Mouse (Mus musculus) urinary bladder, postnatal 14 days (tissue): ENCODE data around the gene Mrps21.
"Not testable (repeated sequence)": the region's sequence is repeated elsewhere in the genome, so short reads cannot be mapped to it uniquely, and the experiment has no call there.

Source experiments
- DNase-seq: peaks from one replicate; pipeline ENCODE4 v3.0.0; 2021; ENCODE audit warnings: low spot score

The Mrps21 gene

DNA sequence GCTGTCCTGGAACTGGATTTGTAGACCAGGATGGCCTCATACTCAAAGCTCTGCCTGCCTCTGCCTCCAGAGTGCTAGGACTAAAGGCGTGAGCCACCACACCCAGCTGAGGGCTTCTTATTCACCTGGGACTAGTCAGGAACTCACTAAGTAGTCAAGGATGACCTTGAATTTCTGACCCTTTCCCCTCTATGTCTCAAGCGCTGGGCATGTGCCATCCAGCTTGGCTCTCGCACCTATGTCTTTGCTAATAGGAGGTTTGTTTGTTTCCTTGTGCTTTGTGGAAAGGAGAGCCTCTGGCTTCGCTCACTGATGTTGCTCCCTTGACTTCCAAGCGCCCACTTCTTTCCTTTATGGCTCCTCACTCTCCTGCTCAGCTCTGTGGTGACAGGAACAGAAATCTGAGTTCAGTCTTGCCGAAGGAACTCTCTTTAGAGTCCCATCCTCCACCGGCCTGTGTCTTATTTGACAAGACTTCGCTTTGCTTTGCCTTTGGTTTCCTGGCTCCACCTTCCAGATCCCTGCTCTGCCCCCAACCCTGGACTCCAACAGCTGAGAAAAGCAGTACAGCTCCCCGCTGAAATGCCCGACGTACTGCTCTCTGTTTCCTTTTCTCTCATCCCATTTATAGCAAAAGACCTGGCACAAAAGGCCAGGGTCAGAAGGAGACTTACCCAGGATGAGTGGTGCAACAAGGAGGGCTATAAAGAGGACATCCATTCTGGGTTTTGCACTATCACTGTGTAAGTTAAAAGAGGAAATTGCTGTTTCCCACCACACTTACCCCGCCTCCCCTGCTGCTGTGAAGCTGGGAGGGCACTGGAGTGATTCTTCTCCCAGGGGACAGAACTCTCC is 20.1 kb upstream of the Mrps21 start, which contains the start of gene BC028528:
BC028528 (minus strand) TSS at position 795 of the 855 bp plus-strand sequence.
- no peak for DNase-seq

DNA sequence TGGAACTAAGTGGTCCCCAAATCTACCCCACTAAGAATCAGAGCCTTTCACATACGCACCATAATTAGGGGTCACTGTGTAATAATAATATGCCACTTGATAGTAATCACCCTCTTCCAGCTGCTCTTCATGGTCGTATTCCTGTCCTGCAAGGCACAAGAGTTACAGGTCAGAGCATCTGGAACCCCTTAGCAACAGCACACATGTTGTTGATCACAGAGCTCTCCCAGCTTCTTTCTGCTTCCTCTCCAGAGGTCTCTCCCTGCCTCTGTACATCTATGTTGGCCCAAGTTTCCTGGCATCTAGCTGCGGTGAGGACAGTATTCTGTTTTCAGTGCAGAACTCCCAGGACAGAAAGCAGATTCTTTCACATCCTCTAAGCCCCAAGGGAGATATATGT is 18.3 kb upstream of the Mrps21 start:
- no peak for DNase-seq

DNA sequence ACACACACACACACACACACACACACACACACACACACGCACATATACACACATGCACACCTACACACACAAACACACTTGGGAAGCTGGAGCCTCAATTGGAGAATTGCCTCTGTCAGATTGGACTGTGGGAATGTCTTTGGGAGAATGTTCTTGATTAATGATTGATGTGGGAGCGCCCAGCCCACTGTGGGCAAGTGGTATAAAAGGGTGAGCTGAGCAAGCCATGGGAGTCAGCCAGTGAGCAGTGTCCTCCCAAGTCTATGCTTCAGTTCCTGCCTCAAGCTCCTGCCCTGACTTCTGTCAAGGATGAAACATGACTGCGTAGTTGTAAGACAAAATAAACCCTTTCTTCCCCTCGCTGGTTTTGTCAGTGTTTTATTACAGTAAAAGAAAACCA is 16.3 kb upstream of the Mrps21 start:
- DNase-seq, result no peak

DNA sequence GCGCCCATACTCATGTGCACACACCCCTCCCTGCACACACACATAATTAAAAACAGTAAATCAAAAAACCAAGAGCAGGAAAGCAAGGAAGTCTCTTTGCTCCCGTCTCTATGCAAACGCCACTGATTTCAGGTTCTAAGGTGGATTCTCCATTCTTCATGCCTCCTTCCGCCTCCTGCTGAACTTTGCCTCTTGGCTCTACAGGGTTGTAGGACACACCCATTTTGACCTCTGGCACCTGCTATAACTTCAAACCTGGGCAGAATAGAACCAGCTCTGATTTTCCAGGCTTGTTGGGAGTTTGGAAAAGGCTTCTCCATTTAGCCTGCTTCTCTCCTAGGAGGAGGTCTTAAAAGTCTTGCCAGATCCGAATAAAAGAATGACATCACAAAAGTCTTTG is 13.1 kb upstream of the Mrps21 start:
- no peak for DNase-seq

DNA sequence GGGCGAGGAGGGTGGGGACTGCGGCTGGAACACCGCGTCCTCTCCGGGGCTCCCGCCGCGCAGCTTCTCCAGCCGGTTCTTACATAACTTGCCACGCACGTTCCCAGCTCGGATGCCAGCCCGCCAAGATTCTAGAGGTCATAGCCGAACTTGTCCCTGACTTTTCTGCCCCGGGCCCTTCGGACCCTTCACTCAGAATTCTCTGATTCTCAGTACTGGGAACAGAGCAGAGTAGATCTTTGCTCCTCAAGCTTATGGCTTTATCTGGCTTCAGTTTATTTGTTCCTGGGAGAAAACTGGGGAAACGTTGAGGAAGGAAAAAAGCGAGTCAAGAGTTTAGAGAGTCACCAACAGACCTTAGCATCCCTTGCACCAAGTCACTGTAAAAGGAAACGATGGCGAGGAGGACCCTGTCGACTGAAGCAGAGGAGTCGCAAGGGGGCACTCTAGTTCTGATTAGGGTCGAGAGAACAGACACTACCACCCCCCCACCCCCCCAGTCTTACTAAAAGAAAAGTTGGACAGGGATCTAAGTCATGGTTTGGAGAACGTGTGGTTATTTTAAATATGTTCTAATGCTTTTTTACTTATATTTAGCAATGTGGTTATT is 11.6 kb upstream of the Mrps21 start:
- DNase-seq, result peak; percentile 78

DNA sequence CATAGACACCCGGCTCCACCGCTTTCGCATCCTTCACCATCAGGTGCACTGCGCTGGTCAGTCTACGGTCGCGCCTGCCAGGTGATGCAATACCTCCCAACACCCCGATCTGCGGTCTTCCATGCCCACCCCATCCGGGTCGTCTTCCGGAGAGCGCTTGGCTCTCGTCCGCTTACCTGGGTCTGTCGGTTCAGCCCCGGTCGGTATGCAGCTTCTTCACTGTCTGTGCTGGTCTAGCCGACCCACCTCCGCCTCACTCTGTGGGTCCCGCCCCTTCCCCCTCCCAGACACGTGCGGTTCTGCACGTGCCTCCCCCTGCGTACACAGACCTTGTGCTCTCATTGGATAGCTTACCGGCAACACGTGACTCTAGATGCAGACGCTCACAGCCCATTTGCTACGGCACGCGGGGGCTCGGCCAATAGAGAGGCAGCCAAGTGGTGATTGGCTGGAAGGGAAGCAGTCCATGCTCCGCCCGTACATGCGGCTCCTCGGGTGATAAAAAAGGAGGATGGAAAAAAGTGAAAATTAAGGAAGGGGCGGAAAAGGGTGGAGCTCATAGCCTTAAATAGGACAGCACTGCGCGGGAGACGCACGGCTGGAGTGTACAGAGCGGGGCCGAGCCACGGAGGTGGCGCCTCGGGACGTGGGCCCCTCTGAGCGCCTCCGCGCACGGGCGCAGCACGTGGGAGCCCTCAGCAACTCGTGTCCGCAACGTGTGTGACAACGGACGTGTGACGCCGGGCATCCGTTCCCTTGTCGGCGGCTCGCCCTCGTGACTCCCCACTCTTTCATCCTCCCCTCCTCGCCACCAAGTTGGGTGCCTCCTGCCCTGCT is 10.9 kb upstream of the Mrps21 start, which contains the start of gene Ciart:
Ciart (minus strand) TSS at position 273 of the 837 bp plus-strand sequence.
- DNase-seq, result peak; percentile 94

DNA sequence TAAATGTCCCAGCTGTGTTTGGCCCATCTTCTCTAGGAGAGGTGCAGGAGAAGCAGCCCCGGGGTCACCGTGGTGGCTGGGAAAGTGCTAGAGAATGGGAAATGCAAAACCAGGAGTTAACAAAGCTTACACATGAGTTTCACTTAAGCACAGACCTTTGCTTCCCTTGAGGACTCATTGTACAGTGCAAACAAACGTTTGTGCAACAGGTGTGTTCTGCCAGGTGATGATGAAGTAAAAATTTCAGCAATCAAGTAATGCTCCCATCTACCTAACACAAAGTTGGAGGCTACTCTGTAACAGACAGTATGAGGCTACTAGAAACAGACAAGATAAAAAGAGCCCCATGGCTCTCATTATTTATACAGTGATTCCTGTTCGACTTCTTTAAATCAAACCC is 7.7 kb upstream of the Mrps21 start:
- DNase-seq, result no peak

DNA sequence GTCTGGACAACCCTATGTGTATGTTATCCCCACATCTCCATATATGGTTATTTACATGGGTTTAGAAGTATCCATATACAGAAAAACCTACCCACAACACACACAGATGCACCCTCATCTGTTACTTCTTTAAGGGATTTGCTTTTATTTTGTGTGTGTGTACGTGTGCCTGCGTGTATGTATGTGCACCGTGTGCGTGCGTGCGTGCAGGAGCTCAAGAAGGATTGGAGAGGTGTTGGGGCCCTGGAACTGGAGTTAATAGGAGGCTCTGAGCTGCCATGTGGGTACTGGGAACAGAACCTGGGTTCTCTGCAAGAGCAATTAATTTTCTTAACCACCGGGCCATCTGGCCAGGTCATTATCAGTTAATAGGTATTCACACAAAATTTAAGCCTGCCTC is 729 bp upstream of the Mrps21 start:
- no peak for DNase-seq

DNA sequence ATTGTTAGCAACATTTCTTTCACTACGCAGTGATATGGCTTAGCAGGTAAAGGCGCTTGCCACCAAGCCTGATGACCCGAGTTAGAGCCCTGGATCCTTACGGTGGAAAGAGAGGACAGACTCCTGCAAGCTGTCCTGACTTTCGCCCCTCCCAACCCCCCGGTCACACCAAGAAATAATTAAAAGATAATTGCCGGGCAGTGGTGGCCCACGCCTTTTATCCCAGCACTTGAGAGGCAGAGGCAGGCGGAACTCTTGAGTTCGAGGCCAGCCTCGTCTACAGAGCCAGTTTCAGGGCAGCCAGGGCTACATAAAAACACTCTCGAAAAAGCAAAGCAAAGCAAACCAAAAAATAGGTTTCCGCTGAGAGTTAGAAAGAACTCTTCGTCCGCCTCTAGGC is 343 bp downstream of the Mrps21 start:
- DNase-seq, result no peak

DNA sequence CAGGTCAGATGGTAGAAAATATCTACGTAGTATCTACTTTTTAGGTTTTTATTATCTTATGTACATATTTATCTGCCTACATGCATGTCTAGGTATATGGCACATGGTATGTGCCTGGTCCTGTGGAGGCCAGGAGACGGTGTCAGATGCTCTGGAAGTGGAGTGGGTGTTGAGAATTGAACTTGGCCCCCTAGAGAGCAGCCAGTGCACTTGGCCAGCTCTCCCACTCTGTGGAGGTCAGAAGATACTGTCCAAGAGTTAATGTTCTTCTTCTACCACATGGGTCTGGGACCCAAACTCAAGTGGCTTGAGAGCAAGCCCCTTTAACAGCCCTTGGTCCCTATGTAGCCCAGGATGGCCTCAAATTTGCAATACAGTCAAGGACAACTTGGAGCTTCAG is 3.9 kb downstream of the Mrps21 start:
- no peak for DNase-seq

DNA sequence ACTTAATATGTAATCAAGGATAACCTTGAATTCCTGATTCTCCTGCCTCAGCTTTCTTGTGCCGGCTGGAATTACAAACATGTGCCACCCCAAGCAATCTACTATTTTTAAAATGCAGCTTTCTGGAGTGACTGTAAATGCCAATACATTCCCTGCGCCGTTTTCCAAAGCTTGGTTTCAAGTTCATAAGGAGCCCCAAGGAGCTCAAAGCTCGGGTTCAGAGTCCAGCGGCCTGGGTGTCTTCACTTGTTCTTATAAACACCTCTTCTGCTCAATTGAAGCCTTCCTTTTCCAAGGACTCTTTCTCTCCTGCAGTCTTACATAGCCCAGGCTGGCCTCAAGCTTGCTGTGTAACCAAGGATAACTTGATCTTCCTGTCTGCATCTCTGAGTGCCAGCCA is 5.2 kb downstream of the Mrps21 start:
- no peak for DNase-seq

DNA sequence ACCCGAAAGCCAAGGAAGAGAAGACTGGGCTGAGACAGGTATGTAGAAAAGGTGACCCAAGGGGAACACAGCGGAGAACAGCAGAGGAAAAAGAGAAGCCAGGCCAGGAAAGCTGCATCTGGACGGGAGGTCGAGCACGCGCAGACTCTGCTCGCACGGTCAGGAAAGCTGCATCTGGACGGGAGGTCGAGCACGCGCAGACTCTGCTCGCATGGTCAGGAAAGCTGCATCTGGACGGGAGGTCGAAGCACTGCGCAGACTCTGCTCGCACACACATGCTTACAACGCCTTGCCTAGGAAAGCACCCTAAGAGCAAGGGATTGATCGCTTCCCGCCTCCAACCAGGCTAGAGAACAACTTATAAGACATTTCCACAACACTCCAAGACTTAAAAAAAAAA is 5.7 kb downstream of the Mrps21 start:
- no peak for DNase-seq

DNA sequence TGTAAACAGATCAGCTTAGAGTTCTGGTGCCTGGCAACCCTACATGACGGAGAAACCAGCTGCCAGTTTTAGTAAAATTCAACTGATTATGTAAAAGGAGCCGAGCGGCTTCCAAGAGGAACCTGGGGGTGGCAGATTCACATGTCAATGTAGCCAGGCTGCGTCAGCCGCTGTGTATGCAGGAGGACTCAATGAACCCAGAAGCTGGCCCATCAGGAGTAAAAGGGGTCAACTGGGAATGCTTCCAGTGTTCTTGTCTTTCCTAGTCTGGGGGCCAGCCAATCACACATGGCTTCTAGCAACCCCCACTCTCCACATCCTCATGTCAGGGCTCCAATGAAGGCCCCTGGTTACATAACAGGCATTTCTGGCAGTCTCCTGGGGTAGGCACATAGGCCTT is 6.3 kb downstream of the Mrps21 start:
- DNase-seq, result no peak

DNA sequence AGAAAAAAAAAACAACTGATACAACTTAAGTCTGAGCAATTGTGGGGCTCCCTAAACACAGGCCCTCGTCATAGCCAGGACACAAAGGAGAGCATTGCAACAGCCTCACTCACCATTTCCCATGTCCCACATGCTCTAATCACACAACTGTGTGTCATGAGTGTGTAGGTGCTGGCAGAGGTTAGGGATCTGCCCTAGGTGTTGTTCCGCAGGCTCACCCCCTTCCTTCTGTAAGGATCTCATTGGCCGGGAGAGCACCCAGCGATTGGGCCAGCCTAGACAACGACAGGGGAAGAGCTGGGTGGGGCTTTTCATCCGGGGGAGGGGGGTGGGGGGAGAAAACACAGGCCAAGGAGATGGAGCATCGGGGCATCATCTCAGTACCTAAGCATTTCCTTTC is 7.7 kb downstream of the Mrps21 start:
- no peak for DNase-seq

DNA sequence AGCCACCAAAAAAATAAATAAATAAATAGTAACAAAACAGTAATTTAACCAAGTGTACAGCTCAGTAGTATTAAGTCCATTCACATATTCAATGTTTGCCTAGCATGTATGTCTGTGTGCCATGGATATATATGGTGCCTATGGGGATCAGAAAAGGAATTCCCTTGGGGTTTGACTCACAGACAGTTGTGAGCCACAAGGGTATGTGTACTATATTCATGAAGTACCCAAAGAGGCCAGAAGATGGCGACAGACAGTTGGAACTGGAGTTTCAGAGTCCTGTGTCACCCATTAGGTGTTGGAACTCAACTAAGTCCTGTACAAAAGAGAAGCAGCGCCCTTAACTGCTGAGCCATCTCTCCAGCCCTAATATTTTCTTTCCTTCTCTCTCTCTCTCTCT is 9.5 kb downstream of the Mrps21 start:
- peak; percentile 75 for DNase-seq

DNA sequence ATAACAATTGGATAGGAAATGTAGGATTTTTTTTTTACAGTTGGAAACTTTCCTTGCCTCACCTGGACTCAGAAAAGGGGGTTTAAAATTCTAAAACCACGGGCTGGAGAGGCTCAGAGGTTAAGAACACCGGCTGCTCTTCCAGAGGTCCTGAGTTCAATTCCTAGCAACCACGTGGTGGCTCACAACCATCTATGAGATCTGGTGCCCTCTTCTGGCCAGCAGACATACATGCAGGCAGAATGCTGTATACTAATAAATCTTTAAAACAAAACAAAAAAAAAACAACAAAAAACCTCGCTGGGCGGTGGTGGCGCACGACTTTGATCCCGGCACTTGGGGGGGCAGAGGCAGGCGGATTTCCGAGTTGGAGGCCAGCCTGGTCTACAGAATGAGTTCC is 10.1 kb downstream of the Mrps21 start:
- DNase-seq, result no peak

DNA sequence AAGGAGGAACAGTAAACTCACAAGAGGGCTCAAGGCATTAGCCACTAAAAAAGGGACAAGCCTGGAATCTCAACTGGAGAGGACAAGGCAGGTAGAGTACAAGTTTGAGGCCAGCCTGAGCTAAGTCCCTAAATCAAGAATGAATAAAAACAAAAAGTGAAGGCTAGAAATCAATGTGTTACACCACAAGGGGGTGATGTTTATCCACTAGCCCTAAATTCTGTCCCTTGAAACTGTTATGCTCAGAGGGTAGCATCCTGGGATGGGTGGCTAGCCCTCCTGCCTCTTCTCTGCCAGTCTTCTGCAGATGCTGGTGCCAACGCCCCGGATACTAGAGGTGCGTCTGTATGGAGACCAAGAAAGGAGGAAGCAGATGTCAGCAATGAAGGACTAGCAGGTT is 11.0 kb downstream of the Mrps21 start:
- DNase-seq, result no peak

DNA sequence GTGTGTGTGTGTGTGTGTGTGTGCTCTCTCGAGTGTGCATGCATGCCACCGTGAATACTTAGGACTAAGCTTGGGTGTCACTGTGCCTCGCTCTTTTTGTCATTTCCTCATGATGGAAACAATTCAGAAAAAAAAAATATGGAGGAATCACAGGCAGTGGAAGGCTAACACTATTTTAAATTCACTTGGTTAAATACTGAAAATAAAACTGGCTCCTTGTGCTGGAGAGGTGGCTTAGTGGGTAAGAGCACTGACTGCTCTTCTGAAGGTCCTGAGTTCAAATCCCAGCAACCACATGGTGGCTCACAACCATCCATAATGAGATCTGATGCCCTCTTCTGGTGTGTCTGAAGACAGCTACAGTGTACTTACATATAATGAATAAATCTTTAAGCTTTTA is 13.0 kb downstream of the Mrps21 start:
- DNase-seq, result not testable (repeated sequence)

DNA sequence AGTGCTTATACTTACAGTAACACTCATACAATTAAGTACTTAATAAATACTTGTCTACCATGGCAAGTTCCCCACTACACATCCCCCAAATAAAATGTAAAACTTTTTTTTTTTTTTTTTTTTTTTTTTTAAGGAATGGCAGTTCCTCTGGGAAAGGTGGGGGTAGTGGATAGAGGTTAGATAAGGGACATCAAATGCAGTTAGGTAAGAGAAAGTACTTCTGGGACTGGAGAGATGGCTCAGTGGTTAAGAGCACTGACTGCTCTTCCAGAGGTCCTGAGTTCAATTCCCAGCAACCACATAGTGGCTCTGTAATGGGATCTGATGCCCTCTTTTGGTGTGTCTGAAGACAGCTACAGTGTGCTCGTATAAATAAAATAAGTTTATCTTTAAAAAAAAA is 14.3 kb downstream of the Mrps21 start:
- DNase-seq, result not testable (repeated sequence)

DNA sequence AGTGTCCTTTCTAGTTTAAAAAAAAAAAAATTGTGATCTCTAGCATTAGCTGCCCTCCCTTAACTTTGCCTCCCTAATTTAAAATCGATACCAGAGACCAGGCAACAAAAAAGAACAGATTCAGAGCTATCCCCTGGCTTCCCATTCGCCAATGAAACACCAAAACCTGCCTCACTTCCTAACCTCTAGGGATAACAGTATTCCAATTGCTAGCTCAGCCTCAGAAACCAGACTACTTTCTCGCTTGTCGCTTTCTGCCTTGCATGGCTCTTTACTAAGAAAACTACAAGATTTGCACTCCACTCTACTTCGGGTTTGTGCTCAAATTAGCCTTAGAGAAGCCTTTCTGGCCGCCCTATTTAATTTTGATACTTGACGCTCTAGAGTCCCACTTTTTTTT is 15.2 kb downstream of the Mrps21 start:
- no peak for DNase-seq

DNA sequence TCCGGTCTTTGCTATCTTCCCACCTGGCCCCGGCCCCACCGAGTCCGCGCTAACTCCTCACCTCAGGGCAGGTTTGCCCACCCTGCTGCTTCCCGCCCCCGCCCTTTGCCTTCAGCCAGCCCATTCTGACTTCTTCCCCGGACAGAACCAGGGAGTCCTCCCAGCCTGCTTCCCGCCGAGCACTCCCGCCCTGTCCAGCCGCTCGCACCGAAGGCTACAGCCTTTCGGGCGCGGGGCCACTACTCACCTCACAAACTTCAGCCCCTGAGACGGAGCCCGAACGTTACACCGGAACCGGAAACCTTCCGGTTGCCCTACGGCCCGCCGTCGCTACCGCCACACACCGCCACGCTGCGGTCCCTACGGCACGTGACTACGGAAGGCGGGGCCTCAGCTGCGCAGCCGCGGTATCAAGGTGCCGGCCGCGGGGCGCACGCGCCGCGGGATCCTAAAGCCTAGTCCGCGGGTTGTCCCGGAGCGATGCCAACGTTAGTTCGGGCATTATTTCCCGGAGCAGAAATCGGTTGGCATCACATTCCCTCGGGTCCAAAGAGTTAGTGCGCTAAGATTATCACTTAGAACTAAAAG is 15.7 kb downstream of the Mrps21 start, which contains the start of gene Prpf3:
Prpf3 (minus strand) TSS at position 384 of the 588 bp plus-strand sequence.
- DNase-seq, result peak; percentile 95

DNA sequence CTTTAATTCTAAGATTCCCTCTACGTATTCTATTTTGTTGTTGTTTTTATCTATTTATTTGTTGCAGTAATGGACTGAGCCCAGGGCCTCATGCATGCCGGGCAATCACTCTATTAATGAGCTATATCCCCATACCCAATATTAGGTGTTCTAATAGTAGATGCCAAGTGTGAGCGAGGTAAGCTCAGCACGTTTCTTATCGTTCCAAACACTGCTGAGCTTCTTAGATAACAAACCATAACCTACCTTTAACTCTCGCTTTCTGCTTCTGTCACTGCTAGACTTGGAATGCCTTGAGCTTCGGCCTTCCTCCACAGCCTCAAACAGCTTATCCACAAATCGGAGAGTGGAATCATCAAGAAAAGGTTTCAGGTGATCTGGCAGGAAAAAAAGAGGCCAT is 20.0 kb downstream of the Mrps21 start:
- DNase-seq, result no peak
